Comparison of ENCODE assay signal across 9 mouse cellular contexts in genomic region chr3:102011318-102012075, GRCm38 (mm10). TPM values are rescaled to one million over a fixed set of nuclear protein-coding genes. Genes with fewer than 3 reads are reported as not detected.
DNase-seq lines count a peak whose midpoint lies in the region; ATAC-seq and TF ChIP-seq lines count a peak whose summit lies in the region.
"Had no signal": no experiment of that assay in that cellular context is flagged by ENCODE, and none has a peak within 500 bp of the region (broad histone marks: within the 10 kb centered on the region; RNA-seq: fewer than 3 reads in every experiment).

No protein-coding gene starts in this region.

- DNase-seq in gastrocnemius, adult 2 months = no peak
- no peak for DNase-seq in gastrocnemius, postnatal 36 days
- no peak for DNase-seq in testis, postnatal 10 days (ENCODE audit: low spot score)
- no peak for DNase-seq in hindbrain, embryonic 11.5 days (ENCODE audit: low spot score)
- DNase-seq in spleen, postnatal 4 days (ENCODE audit: low spot score in 2 of 2) = no peak
- DNase-seq in gastrocnemius, adult 8-10 months (ENCODE audit: low spot score in 2 of 2) = no peak

- WGBS in hindbrain, embryonic 11.5 days = under 1% methylated on average over 43 of the region's 48 CpGs
- under 1% methylated on average over 48 of the region's 48 CpGs for WGBS in midbrain, embryonic 12.5 days

- no peaks in the 10 kb centered on the region for H3K9me3 ChIP-seq in hindbrain, embryonic 11.5 days (ENCODE audit: control insufficient read depth, low read length)
- H3K9me3 ChIP-seq in midbrain, embryonic 12.5 days = no peaks in the 10 kb centered on the region

- TF ChIP-seq POLR2A in testis, adult 2 months (IDR thresholded peaks at IDR 0.05; ENCODE audit: control insufficient read depth, low read depth, low read length) = no peak

- TF ChIP-seq CTCF in gastrocnemius, adult 2 months (IDR thresholded peaks at IDR 0.05) = no peak
- no peak for TF ChIP-seq CTCF in testis, adult 2 months (IDR thresholded peaks at IDR 0.05; ENCODE audit: control insufficient read depth, insufficient read depth, insufficient replicate concordance, low read depth, low read length)

- H3K9ac ChIP-seq in hindbrain, embryonic 11.5 days (ENCODE audit: low read depth, low read length) = peak overlapping the region; percentile 92
- H3K9ac ChIP-seq in midbrain, embryonic 12.5 days (replicated peaks) = peak overlapping the region; percentile 80

- intact Hi-C loops in gastrocnemius, adult 2 months (cut with DNase I) = no loop called here
- intact Hi-C loops in gastrocnemius, postnatal 36 days (cut with DNase I) = no loop called here

- ATAC-seq in hindbrain, embryonic 11.5 days (ENCODE audit: low FRiP score) = peak; percentile 71
- peak; percentile 75 for ATAC-seq in midbrain, embryonic 12.5 days (ENCODE audit: low FRiP score, low read depth)

- H3K36me3 ChIP-seq in testis, adult 2 months (ENCODE audit: control insufficient read depth, insufficient read depth, low read length) = no peaks in the 10 kb centered on the region
- H3K36me3 ChIP-seq in hindbrain, embryonic 11.5 days (ENCODE audit: control insufficient read depth, insufficient read depth, low read length) = no peaks in the 10 kb centered on the region
- H3K36me3 ChIP-seq in midbrain, embryonic 12.5 days = no peaks in the 10 kb centered on the region

- H3K4me3 ChIP-seq in gastrocnemius, adult 2 months = peak overlapping the region; percentile 50
- H3K4me3 ChIP-seq in testis, adult 2 months (ENCODE audit: control insufficient read depth, low read depth, low read length) = peak overlapping the region; percentile 23
- peak overlapping the region; percentile 57 for H3K4me3 ChIP-seq in hindbrain, embryonic 11.5 days (ENCODE audit: low read depth, low read length)
- H3K4me3 ChIP-seq in midbrain, embryonic 12.5 days = peak overlapping the region; percentile 55
- H3K4me3 ChIP-seq: erythroblast, embryonic 14.5 days had no signal

- no peak overlapping the region for H3K27ac ChIP-seq in gastrocnemius, adult 2 months
- no peak overlapping the region for H3K27ac ChIP-seq in testis, adult 2 months (ENCODE audit: control insufficient read depth, insufficient read depth, low read depth, low read length)
- H3K27ac ChIP-seq in hindbrain, embryonic 11.5 days (ENCODE audit: low read depth, low read length) = peak overlapping the region; percentile 99
- H3K27ac ChIP-seq in midbrain, embryonic 12.5 days (replicated peaks) = peak overlapping the region; percentile 97

- peaks cover 6% of the 10 kb centered on the region; the same call in 1 of the 2 replicates for H3K27me3 ChIP-seq in testis, adult 2 months (ENCODE audit: control insufficient read depth, insufficient read depth, low read length)
- H3K27me3 ChIP-seq in hindbrain, embryonic 11.5 days (ENCODE audit: control insufficient read depth, insufficient read depth, low read length) = peaks cover 23% of the 10 kb centered on the region
- peaks cover 63% of the 10 kb centered on the region for H3K27me3 ChIP-seq in midbrain, embryonic 12.5 days

- H3K4me2 ChIP-seq in hindbrain, embryonic 11.5 days (replicated peaks; ENCODE audit: low read depth, low read length) = peak overlapping the region; percentile 59
- H3K4me2 ChIP-seq in midbrain, embryonic 12.5 days (replicated peaks) = peak overlapping the region; percentile 57

- peaks cover 14% of the 10 kb centered on the region for H3K4me1 ChIP-seq in testis, adult 2 months (ENCODE audit: control insufficient read depth, insufficient read depth, low read length)
- H3K4me1 ChIP-seq in hindbrain, embryonic 11.5 days (replicated peaks; ENCODE audit: control insufficient read depth, insufficient read depth, low read length) = no peaks in the 10 kb centered on the region; the same call in 1 of the 2 replicates
- H3K4me1 ChIP-seq in midbrain, embryonic 12.5 days = peaks cover 21% of the 10 kb centered on the region

RNA-seq across cellular contexts. Expression of gene Nhlh2, which starts 1.6 kb away (rescaled TPM):
- total RNA-seq in gastrocnemius, adult 2 months (2021) = not detected
- not detected for total RNA-seq in gastrocnemius, postnatal 36 days (2021)
- not detected in 2 replicates for polyA plus RNA-seq in testis, adult 2 months (2012; rRNA removed)
- 173 and 196 TPM in 2 replicates for polyA plus RNA-seq in hindbrain, embryonic 11.5 days (2014; fragmentation: Nextera tagmentation; extraction: Ambion mirVana)
- 127 and 132 TPM in 2 replicates for polyA plus RNA-seq in midbrain, embryonic 12.5 days (2016; fragmentation: Nextera tagmentation; extraction: Ambion mirVana)
- total RNA-seq in gastrocnemius, adult 8-10 months (2022) = not detected
- polyA plus RNA-seq: erythroblast, embryonic 14.5 days had no signal

Comparison
In these comparisons a context has a peak if more than half of its experiments do, and no peak if none do; other contexts are left out.
1. H3K27ac ChIP-seq: peak in hindbrain, embryonic 11.5 days (single experiment) and midbrain, embryonic 12.5 days (single experiment); none in gastrocnemius, adult 2 months (single experiment) and testis, adult 2 months (single experiment).
2. Peak in every context shown above with its lines, with median percentiles within 50 percentile points of each other: H3K4me3 ChIP-seq.